Mouse (Mus musculus): ENCODE data around the gene Selenon.
A peak's percentile ranks its signal among the peaks of the same experiment; 100 is the strongest.

The Selenon gene

GRCm38 (mm10) chr4:134543261-134543660 is 8.7 kb downstream of the Selenon start:
- peak; percentile 73 for DNase-seq (ENCODE audit: low spot score)

GRCm38 (mm10) chr4:134542726-134543125 is 9.2 kb downstream of the Selenon start:
- DNase-seq (ENCODE audit: low spot score) = no peak

DNA sequence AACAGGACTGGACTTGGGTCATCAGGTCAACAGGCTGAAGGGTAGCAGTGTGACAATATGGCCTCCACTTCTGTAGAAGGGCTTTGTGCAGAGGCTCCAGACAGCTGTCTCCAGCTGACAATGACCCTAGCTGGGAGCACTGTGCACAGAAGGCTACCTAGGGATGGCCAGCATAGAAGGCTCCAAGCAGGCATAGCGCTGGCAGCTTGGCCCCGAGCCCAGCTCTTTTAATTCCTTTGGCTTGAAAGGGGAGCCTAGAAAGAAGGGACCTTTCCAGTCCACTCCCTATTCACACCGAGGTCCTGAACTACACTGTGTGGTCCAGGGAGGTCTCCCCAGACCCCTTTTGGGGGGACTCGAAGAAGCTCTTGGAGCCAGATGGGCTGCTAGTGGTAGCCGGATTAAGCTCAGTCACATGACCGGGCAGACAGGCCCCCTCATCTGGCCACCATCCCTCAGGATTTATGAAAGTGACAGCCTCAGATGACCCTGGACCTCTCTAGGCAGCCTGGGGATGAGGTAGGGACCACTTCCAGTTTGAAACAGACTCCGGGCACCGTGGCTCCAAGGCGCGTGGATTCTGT is 12.9 kb downstream of the Selenon start:
- no peak for DNase-seq (ENCODE audit: low spot score)

DNA sequence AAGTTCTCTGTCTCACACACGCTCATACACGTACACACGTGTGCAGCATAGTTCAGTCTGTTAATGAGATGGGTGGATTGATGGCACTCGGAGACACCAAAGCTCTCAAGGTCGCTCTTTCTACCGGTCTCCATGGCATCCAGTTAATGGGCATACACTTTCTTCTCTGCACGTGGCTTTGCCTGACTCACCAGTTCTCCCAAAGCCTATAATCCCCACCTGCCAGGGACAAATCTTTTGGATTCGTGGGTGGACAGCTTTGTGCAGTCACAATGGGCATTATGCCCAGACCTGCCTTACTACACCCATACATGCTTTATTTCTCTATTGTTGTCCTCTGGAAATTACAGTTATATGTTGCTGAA is 16.2 kb downstream of the Selenon start:
- no peak for DNase-seq (ENCODE audit: low spot score)

GRCm38 (mm10) chr4:134534932-134535786 is 16.8 kb downstream of the Selenon start, which contains the start of gene Mtfr1l:
Gene Mtfr1l (minus strand): TSS chr4:134535387.
- DNase-seq (ENCODE audit: low spot score) = peak; percentile 98

DNA sequence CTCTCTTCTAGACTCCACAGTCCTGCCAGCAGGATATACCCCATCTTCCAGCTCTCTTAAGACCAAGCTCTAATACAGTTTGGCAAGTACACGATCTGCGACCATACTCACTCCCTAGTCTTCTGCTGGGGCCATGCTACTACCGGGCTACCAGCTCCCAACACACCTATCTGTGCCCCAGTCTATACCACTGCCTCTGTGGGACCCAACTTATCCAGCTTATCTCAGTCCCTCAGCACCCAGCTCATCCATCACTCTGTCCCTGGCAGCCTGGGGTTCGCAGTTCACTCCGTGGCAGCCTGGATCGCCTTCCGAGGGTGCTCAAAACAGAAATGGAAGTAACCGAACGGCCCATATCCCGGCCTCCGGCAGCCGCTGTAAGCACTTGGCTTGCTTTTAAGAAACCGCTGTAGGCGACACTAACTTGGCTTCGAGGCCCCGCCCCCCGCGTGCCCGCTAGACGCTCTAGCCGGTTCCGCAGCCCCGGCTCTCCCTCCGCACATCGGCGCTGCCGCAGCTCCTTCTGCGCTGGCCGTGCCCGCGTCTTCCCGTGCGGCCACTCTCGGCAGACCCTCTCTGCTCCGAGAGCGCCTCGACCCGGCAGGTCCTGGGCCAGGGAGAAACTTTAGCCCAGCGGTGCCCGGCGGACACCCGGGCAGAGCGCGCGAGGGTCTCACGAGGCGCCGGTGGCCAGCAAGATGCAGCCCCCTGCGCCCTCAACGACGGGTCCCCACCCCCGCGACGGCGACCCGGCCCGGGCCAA is 17.7 kb downstream of the Selenon start:
- peak; percentile 50 for DNase-seq (ENCODE audit: low spot score)

DNA sequence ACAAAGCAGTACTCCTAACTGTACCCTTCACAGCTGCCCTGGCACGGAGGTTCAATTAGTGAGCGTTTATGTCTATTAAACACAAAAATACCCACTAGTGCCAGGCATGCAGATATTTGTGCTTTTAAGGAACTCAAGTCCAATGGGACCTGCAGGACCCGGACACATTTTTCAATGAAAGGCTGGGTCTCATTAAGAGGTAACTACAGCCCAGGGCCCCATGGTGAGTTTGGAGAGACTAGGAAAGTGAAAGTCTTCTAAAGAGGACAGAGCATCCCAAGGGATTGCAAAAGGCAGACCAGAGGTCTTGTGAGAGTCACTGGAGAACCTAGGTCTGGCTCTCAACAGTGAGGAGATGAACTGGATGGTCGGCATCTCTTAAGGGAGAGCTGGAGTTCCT is 18.5 kb downstream of the Selenon start:
- DNase-seq (ENCODE audit: low spot score) = no peak

- no peak for DNase-seq (ENCODE audit: low spot score)
Observed at GRCm38 (mm10) chr4:134532928-134533327, 19.0 kb downstream of the Selenon start.

DNA sequence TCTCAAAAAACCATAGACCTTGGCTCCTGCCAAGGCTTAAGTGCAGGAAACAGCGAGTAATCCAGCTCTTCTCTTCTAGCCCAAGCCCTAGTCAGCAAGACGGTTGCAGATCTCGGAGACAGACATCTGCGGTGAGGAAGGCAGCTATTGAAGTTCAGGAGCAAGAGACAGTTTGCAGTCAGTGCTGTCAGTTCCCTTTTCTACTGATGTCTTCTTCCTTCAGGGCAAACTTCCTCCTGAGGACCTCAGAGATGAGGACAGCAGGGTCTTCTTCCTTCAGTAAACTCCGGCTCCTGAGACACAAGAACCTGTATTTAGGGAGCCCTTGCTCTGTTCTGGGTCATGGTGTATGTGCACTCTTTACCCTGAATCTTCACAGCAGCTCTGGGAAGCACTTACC is 25.7 kb downstream of the Selenon start:
- DNase-seq (ENCODE audit: low spot score) = no peak

DNA sequence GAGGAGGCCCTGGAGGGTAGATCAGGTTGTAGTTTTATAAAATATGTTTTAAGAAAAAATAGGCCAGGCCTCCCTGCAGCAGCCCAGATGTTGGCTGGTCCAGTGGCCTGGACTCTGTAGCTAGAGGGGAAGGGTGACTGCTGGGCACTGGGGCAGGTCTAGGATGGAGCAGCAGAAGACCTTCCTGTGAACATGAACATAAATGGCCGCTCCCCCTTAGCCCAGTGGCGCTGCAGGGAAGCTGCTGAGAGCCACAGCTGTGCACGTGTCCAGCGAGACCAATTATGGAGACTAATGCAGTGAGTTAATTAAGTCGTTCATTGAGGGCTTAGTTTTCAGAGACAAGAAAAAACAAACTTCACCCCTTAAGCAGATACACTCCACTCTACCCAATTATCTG is 26.2 kb downstream of the Selenon start:
- DNase-seq (ENCODE audit: low spot score) = no peak

- no peak for DNase-seq (ENCODE audit: low spot score)
Observed at GRCm38 (mm10) chr4:134523447-134523846, 28.5 kb downstream of the Selenon start.

GRCm38 (mm10) chr4:134519281-134519680 is 32.7 kb downstream of the Selenon start:
- DNase-seq (ENCODE audit: low spot score) = no peak

DNA sequence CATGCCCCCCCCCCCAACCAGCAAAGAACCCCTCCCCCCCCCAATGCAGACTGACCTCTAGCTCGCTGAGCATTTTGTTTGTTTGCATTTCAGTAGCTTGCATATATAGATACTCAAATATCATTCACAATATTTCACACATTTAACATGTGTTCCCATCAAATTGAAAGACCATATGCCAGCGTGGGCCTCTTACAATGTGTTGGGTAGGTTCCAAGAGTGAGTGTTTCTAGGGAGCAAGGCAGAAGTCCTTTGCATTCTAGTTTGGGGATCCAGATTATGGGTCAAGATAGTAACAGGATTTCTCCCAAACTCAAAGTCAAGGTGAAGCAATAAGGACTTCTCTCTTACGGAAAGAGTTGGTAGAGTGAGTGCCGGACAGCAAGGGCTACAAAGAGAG is 33.4 kb downstream of the Selenon start:
- no peak for DNase-seq (ENCODE audit: low spot score)

GRCm38 (mm10) chr4:134517719-134518118 is 34.2 kb downstream of the Selenon start:
- DNase-seq (ENCODE audit: low spot score) = no peak

GRCm38 (mm10) chr4:134516981-134517380 is 35.0 kb downstream of the Selenon start:
- peak; percentile 58 for DNase-seq (ENCODE audit: low spot score)

DNA sequence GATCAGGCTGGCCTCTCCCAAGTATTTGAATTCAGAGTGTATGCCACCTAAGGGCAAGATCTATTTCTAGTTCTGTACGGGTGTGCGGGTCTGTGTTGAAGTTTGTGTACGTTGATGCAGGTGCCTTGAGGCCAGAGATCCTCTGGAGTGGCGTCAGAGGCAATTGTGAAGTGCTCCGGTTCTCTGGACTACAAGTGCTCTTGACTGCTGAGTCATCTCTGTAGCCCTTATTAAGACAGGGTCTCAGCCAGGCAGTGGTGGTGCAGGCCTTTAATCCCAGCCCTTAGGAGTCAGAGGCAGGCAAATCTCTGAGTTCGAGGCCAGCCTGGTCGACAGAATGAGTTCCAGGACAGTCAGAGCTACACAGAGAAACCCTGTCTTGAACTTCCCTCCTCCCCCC is 36.4 kb downstream of the Selenon start:
- DNase-seq (ENCODE audit: low spot score) = no peak

- no peak for DNase-seq (ENCODE audit: low spot score)
Observed at GRCm38 (mm10) chr4:134514309-134514930, 37.5 kb downstream of the Selenon start.

- peak; percentile 77 for DNase-seq (ENCODE audit: low spot score)
Observed at GRCm38 (mm10) chr4:134512798-134513197, 39.2 kb downstream of the Selenon start.

DNA sequence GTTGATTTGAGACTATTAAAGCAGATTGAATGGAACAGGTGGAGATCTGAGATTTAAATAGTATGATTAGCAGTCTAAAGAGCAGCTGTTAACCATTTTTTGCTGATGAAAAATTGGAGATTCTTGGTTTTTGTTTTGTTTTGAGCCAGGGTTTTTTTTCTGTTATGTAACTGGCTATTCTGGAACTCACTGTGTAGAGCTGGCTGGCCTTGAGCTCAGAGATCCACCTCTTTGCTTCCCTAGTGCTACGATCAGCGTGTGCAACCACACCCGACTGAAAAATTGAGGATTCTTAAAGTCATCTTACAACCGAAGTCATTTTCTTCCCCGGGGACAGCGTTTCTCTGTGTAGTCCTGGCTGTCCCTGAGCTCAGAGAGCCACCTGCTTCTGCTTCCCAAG is 40.2 kb downstream of the Selenon start:
- DNase-seq (ENCODE audit: low spot score) = no peak

DNA sequence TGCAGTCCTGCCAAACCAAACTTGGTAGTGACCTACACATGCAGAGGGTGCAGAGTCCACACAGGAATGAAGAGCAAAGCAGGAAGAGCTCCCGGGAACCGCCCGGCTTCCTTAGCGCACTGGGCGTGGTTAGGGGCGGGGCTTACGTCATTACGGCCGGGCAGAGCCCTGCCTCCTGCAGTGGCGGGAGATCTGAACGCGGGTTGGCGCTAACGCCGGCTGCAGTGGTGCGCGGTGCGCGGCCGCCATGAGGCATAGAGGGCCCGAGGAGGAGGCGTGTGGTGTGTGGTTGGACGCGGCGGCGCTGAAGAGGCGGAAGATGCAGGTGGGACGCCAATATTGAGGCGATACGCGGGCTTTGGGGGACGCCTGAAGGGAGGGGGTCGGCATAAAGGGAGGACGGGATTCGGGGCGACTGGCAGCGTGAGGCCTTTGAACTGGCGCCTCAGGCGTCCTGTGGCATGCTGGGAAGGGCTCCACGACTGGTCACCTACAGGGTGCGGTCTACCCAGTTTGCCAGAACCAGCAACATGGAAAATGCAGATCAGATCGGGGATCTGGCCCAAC is 41.0 kb downstream of the Selenon start, which contains the start of gene Aunip:
Aunip (plus strand) TSS at position 155 of the 567 bp plus-strand sequence.
- peak; percentile 79 for DNase-seq (ENCODE audit: low spot score)

- DNase-seq (ENCODE audit: low spot score) = no peak
Observed at GRCm38 (mm10) chr4:134510396-134510795, 41.6 kb downstream of the Selenon start.

DNA sequence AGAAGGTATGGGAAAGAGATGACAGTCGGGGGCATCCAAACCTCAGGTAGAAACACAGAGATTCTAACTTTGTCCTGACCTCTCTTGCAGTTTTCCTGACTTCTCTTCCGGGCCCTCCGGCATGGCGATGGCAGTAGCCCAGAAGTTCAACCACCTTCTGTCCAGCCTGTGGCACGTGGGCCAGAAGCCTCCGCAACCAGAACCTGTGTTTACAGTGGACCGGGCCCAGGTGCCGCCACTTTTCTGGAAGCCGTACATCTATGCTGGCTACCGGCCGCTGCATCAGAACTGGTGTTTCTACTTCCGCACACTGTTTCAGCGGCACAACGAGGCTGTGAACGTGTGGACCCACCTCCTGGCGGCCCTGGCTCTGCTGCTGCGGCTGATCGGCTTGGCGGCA is 45.3 kb downstream of the Selenon start:
- DNase-seq (ENCODE audit: low spot score) = no peak

All from ovary, adult 18-20 months (tissue).